Mouse (Mus musculus) E14TG2a.4 (cell line): ENCODE results near the gene Cyfip2.
A peak's percentile ranks its signal among the peaks of the same experiment; 100 is the strongest.

ENCODE experiments used
- H3K27me3 ChIP-seq: 2 replicates; pipeline ENCODE4 v1.6.1; 2014; ENCODE audit warnings: low read length, control low read depth; ENCODE audit not compliant: insufficient read depth
- H3K36me3 ChIP-seq: 2 replicates; pipeline ENCODE4 v1.6.1; 2014; ENCODE audit warnings: low read length, control low read depth; ENCODE audit not compliant: insufficient read depth
- H3K4me1 ChIP-seq: replicated peaks from 2 replicates; pipeline ENCODE4 v1.6.1; 2014; ENCODE audit warnings: low read depth, low read length, control low read depth
- H3K4me3 ChIP-seq: replicated peaks from 2 replicates; pipeline ENCODE4 v1.5.1; 2014; ENCODE audit warnings: mild to moderate bottlenecking, low read length
- H3K9me3 ChIP-seq: 2 replicates; pipeline ENCODE4 v1.6.1; 2014; ENCODE audit warnings: low read length, control low read depth
- CTCF ChIP-seq: conservative IDR thresholded peaks from 2 replicates; pipeline ENCODE4 v1.5.1; 2014; ENCODE audit warnings: low read length
- NANOG ChIP-seq: IDR thresholded peaks from 2 replicates; pipeline ENCODE4 v1.6.1; 2014; ENCODE audit warnings: borderline replicate concordance, low read length, mixed read lengths
- POU5F1 ChIP-seq: IDR thresholded peaks from 2 replicates; pipeline ENCODE4 v1.6.1; 2014; ENCODE audit warnings: low read length, borderline replicate concordance

Cyfip2 gene

DNA sequence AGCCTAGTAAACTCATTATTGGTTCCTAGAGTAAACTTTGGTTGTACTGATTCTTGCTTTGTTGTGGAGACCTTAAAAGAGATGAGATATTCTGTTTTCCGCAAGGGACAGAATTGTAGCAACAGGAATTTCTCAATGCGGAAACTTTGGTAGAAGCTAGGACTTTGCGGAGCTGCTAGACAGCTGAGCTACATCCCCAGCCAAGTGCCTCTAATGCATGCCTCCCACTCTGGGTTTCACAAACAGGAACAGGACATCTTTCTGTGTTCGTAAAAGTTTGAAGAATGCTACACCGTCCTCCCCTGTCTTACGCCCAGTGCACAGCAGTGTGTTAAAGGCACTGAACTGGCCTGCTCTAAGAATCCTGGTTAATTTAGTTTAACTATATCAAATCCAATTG, 136.5 kb downstream of the Cyfip2 start:
- Histone ChIP-seq H3K4me3 (no peak overlapping the region), H3K4me1 (no peaks in the 10 kb centered on the region), H3K36me3 (no peaks in the 10 kb centered on the region), H3K27me3 (peaks cover 9% of the 10 kb centered on the region; the same call in 1 of the 2 replicates), H3K9me3 (no peaks in the 10 kb centered on the region)
- TF ChIP-seq NANOG, result no peak
- TF ChIP-seq CTCF, result no peak
- no peak for TF ChIP-seq POU5F1

- Histone ChIP-seq H3K9me3 (no peaks in the 10 kb centered on the region), H3K36me3 (no peaks in the 10 kb centered on the region), H3K4me3 (no peak overlapping the region), H3K27me3 (peaks cover 24% of the 10 kb centered on the region; the same call in 1 of the 2 replicates), H3K4me1 (peaks cover 4% of the 10 kb centered on the region; the same call in 1 of the 2 replicates)
- no peak for TF ChIP-seq NANOG
- TF ChIP-seq POU5F1, result no peak
- TF ChIP-seq CTCF, result no peak
Observed at GRCm38 (mm10) chr11:46172128-46172527, 140.5 kb downstream of the Cyfip2 start.

DNA sequence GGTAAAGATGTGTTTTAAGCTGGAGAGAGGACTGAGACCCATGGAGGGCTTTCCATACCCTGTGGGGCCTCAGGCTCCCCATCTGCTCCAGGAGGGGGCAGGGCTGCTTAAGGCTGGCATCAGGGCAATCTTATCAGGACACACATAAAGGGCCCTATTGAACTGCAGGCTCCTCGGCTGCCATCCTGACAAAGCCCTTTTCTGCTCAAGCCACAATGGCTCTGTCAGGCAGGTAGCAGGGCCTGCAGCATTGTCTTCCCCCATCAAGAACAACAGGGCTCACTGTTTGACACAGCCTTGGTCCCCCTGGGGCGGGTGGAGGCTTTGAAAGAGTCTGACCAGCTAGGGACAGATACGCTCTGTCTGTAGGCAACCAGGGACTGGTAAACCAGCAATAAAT, 142.8 kb downstream of the Cyfip2 start:
- TF ChIP-seq NANOG (no peak), POU5F1 (no peak), CTCF (no peak)
- H3K4me3 ChIP-seq, result no peak overlapping the region
- H3K36me3 ChIP-seq, result no peaks in the 10 kb centered on the region
- no peaks in the 10 kb centered on the region for H3K9me3 ChIP-seq
- H3K27me3 ChIP-seq, result peaks cover 42% of the 10 kb centered on the region
- H3K4me1 ChIP-seq, result peaks cover 13% of the 10 kb centered on the region; the same call in 1 of the 2 replicates

- H3K27me3 ChIP-seq, result peaks cover 49% of the 10 kb centered on the region
- TF ChIP-seq CTCF (no peak), NANOG (no peak), POU5F1 (no peak)
- no peak overlapping the region for H3K4me3 ChIP-seq
- H3K9me3 ChIP-seq, result no peaks in the 10 kb centered on the region
- H3K4me1 ChIP-seq, result peaks cover 19% of the 10 kb centered on the region
- H3K36me3 ChIP-seq, result no peaks in the 10 kb centered on the region
Observed at GRCm38 (mm10) chr11:46168506-46168905, 144.2 kb downstream of the Cyfip2 start.

DNA sequence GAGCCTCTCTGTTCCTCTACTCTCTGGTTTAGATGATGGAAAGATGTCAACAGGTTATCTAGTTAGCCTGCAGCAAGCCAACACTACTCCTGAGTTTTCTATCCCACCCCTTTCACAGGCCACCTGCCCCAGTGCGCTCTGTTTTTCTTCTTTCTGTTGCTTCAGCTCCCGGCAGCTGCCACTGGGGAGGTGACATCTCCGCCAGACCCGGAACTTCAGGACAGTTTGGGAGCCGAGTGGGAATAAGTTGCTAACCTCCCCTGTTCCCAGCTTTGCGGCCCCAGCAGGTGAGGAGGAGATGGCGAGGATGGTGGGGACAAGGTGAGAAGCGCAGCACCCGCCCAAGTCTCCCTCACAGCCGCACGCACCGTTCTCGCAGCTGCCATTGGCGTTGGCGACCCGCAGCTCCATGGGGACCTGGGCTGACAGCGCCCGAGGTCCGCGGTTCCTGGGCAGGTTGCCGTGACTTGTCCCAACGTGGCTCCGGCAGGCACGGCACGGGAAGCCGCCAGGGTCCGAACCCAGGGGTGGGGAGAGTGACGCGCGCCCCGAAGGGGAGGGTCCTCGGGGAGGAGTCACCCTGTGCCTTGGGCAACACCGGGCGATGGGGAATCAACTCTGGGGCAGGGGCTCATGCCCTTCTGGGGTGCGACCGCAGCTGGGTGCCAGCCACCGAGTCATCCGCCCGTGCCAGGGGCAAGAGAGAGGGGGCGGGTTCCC, 146.6 kb downstream of the Cyfip2 start, which contains the start of gene Nipal4:
Nipal4 (minus strand) TSS at position 643 of the 720 bp plus-strand sequence.
- Histone ChIP-seq H3K4me1 (peaks cover 22% of the 10 kb centered on the region), H3K27me3 (peaks cover 46% of the 10 kb centered on the region), H3K36me3 (no peaks in the 10 kb centered on the region), H3K4me3 (peak within 1 kb of the TSS; percentile 81), H3K9me3 (no peaks in the 10 kb centered on the region)
- TF ChIP-seq CTCF (no peak), NANOG (no peak), POU5F1 (no peak)

DNA sequence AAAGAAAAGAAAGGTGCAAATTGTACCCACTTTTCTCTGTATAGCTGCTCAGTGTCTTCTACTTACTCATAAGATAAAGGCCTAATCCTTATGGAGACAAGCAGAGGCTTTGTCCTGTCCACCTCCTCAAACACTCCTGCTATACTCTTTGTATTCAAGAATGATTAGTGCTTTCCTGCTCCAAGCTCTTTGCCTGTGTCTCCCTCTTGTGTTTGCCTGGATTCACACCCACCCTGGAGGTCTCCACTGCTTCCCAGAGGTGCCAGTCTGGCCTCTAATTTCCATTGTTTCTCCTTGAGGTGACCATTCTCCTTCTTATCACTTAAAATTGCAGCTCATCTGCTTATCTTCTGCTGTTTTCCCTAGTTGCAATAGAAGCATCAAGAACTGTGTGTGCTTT, 155.2 kb downstream of the Cyfip2 start:
- H3K9me3 ChIP-seq, result no peaks in the 10 kb centered on the region
- peaks cover 19% of the 10 kb centered on the region for H3K4me1 ChIP-seq
- TF ChIP-seq POU5F1, result no peak
- no peak for TF ChIP-seq NANOG
- TF ChIP-seq CTCF, result 0 out of 2 replicates have a peak, but pooled peaks have one; percentile 2
- no peaks in the 10 kb centered on the region for H3K36me3 ChIP-seq
- H3K27me3 ChIP-seq, result peaks cover 8% of the 10 kb centered on the region; the same call in 1 of the 2 replicates
- H3K4me3 ChIP-seq, result no peak overlapping the region

DNA sequence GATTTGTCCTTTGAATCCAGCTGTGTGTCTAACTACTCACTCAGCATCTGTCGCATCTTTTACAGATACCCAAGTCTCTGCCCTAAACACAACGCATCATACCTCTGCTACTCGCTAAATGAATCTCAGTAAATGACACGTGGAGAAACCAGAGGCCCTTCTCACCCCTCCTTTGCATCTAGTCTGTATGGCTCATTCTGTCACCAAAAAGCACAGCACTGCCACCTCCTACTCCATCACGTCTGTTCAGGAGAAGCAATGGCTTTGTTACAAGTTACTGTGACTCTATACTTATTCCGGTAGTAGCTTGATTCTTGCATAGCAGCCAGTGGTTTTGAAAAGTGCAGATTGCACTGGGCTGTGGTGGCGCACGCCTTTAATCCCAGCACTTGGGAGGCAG, 155.7 kb downstream of the Cyfip2 start:
- Histone ChIP-seq H3K36me3 (no peaks in the 10 kb centered on the region), H3K4me3 (no peak overlapping the region), H3K4me1 (peaks cover 19% of the 10 kb centered on the region), H3K27me3 (peaks cover 8% of the 10 kb centered on the region; the same call in 1 of the 2 replicates), H3K9me3 (no peaks in the 10 kb centered on the region)
- no peak for TF ChIP-seq NANOG
- no peak for TF ChIP-seq CTCF
- TF ChIP-seq POU5F1, result no peak

GRCm38 (mm10) chr11:46146619-46147018, 166.0 kb downstream of the Cyfip2 start:
- no peaks in the 10 kb centered on the region for H3K9me3 ChIP-seq
- TF ChIP-seq NANOG, result no peak
- TF ChIP-seq POU5F1, result no peak
- no peak for TF ChIP-seq CTCF
- H3K4me3 ChIP-seq, result no peak overlapping the region
- H3K36me3 ChIP-seq, result peaks cover 54% of the 10 kb centered on the region
- H3K4me1 ChIP-seq, result no peaks in the 10 kb centered on the region
- H3K27me3 ChIP-seq, result no peaks in the 10 kb centered on the region
